Mouse (Mus musculus) neural tube, embryonic 11.5 days (tissue): ENCODE data around the gene Drg2. TPM values are rescaled to one million over a fixed set of nuclear protein-coding genes. Genes with fewer than 3 reads are reported as not detected.

Experiments used
- ATAC-seq: fragments of 200-750 bp; cut with Nextera tagmentation; 2 replicates; pipeline ENCODE4 v1.8.0; 2017; ENCODE audit warnings: moderate number of reproducible peaks, mild to moderate bottlenecking, moderate TSS enrichment, moderate library complexity; ENCODE audit not compliant: insufficient read depth, low FRiP score, low TSS enrichment
- DNase-seq: peaks from one replicate; pipeline ENCODE4 v3.0.0-alpha.2; 2015; ENCODE audit warnings: low spot score
- H3K27ac ChIP-seq: fragments of 300-500 bp; sonication (generic); 2 replicates; pipeline ENCODE4 v1.5.1; 2014; ENCODE audit warnings: low read depth, mild to moderate bottlenecking, low read length
- H3K27me3 ChIP-seq: fragments of 300-500 bp; sonication (generic); 2 replicates; pipeline ENCODE4 v1.6.1; 2014; ENCODE audit warnings: mild to moderate bottlenecking, low read length, mixed read lengths; ENCODE audit not compliant: control insufficient read depth, insufficient read depth
- H3K36me3 ChIP-seq: fragments of 300-500 bp; sonication (generic); 2 replicates; pipeline ENCODE4 v1.6.1; 2014; ENCODE audit warnings: mild to moderate bottlenecking, low read length, moderate library complexity, mixed read lengths; ENCODE audit not compliant: control insufficient read depth, insufficient read depth
- H3K4me1 ChIP-seq: fragments of 300-500 bp; sonication (generic); 2 replicates; pipeline ENCODE4 v1.6.1; 2014; ENCODE audit warnings: low read length, mixed read lengths; ENCODE audit not compliant: control insufficient read depth, insufficient read depth
- H3K4me2 ChIP-seq: fragments of 300-500 bp; sonication (generic); 2 replicates; pipeline ENCODE4 v1.6.1; 2014; ENCODE audit warnings: low read depth, mild to moderate bottlenecking, moderate library complexity
- H3K4me3 ChIP-seq: fragments of 300-500 bp; sonication (generic); 2 replicates; pipeline ENCODE4 v1.5.1; 2014; ENCODE audit warnings: low read depth, low read length
- H3K9ac ChIP-seq: fragments of 300-500 bp; sonication (generic); 2 replicates; pipeline ENCODE4 v1.6.1; 2014; ENCODE audit warnings: mild to moderate bottlenecking, low read length
- H3K9me3 ChIP-seq: fragments of 300-500 bp; sonication (generic); 2 replicates; pipeline ENCODE4 v1.6.1; 2016; ENCODE audit warnings: low read length; ENCODE audit not compliant: control insufficient read depth
- WGBS: fragments of 180-500 bp; shearing (Covaris S2); extraction: QIAGEN DNeasy Blood & Tissue Kit; methylation state at CpG from one replicate; pipeline ENCODE4 v1.1.7; 2014; 5-methylcytosine and 5-hydroxymethylcytosine counted together
- polyA plus RNA-seq: library from polyadenylated mRNA; unstranded; fragments of >200 nt; fragmentation: Nextera tagmentation; extraction: Ambion mirVana; gene quantifications from 2 replicates; pipeline ENCODE4 v1.2.1, GENCODE M21; 2014

Drg2 gene
- polyA plus RNA-seq, 1 experiment from 2014 or later: 126 TPM

- ATAC-seq: no peak
- 36% methylated on average over 17 of the region's 17 CpGs for WGBS
- H3K4me1 ChIP-seq: no peaks in the 10 kb centered on the region
- no peaks in the 10 kb centered on the region for H3K36me3 ChIP-seq
- H3K4me3 ChIP-seq: no peak overlapping the region
- H3K27me3 ChIP-seq: no peaks in the 10 kb centered on the region
- no peak overlapping the region for H3K4me2 ChIP-seq
- H3K27ac ChIP-seq: no peak overlapping the region
- no peak for DNase-seq
- no peak overlapping the region for H3K9ac ChIP-seq
- H3K9me3 ChIP-seq: no peaks in the 10 kb centered on the region
These were observed 23.7 kb downstream of the Drg2 start for GRCm38 (mm10) chr11:60478121-60478520.

DNA sequence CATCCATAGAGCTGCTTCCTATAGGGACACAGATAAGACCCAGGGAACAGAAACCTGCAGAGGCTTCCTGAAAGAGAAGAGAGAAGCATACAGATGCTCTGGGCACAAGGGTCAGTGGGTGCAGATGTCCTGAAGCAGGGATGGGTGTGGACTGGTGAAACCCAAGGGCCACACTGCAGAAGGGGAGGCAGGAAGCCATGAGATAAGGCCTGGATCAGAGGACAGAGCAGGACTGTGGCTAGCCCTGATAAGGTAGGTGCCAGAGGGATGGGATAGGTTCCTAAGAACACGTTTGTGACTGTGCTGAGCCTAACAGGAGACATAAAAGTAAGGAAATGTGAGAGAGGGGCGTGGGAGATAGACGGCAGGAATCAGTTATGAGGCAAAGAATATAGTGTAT is 31.9 kb downstream of the Drg2 start:
- Histone ChIP-seq H3K4me1 (no peaks in the 10 kb centered on the region), H3K9ac (no peak overlapping the region), H3K27ac (no peak overlapping the region), H3K27me3 (no peaks in the 10 kb centered on the region), H3K4me2 (no peak overlapping the region), H3K4me3 (no peak overlapping the region), H3K36me3 (no peaks in the 10 kb centered on the region), H3K9me3 (no peaks in the 10 kb centered on the region)
- ATAC-seq (no peak), DNase-seq (no peak)
- 70% methylated on average over 3 of the region's 3 CpGs for WGBS

DNA sequence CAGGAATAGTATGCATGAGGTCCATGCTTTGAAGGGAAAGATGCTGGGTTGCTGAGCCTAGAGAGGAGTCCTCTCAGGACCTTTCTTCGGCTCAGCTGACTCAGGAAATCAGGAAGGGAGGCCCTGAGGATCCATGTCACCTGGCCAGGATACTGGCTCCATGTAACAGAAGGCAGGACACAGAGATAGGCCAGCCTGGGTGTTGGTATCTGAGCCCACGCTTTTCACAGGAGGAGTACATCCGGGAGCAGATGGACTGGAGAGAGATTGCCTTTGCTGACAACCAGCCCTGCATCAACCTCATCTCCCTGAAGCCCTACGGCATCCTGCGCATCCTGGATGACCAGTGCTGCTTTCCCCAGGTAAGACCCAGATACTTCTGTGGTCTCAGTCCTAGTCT is 38.3 kb downstream of the Drg2 start:
- no peak for ATAC-seq
- WGBS: 91% methylated on average over 5 of the region's 5 CpGs
- Histone ChIP-seq H3K4me2 (no peak overlapping the region), H3K4me1 (no peaks in the 10 kb centered on the region), H3K27ac (no peak overlapping the region), H3K27me3 (no peaks in the 10 kb centered on the region), H3K36me3 (no peaks in the 10 kb centered on the region), H3K4me3 (no peak overlapping the region), H3K9me3 (no peaks in the 10 kb centered on the region), H3K9ac (no peak overlapping the region)
- no peak for DNase-seq

DNA sequence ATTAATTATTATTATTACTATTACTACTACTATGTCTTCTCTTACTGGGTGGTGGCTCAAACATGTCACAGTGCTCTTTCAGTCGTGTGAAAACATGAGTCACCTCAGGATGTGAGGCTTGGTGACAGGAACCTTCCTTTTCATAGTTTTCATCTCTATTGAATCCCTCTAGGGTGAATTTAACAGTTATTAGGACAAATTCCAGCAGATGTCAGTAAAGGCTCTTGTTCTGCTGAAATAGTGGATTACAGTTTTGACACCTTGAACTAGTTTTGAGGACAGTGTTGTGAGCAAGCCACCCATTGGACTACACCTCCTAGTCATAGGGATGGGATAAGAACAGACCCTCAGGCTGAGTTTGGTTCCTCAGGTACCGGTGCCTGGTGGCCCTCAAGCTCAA is 41.3 kb downstream of the Drg2 start:
- DNase-seq: no peak
- H3K36me3 ChIP-seq: no peaks in the 10 kb centered on the region
- no peak overlapping the region for H3K9ac ChIP-seq
- H3K4me1 ChIP-seq: no peaks in the 10 kb centered on the region
- H3K4me3 ChIP-seq: no peak overlapping the region
- no peak for ATAC-seq
- WGBS: 74% methylated on average over 2 of the region's 2 CpGs
- no peaks in the 10 kb centered on the region for H3K27me3 ChIP-seq
- H3K27ac ChIP-seq: no peak overlapping the region
- no peaks in the 10 kb centered on the region for H3K9me3 ChIP-seq
- H3K4me2 ChIP-seq: no peak overlapping the region

DNA sequence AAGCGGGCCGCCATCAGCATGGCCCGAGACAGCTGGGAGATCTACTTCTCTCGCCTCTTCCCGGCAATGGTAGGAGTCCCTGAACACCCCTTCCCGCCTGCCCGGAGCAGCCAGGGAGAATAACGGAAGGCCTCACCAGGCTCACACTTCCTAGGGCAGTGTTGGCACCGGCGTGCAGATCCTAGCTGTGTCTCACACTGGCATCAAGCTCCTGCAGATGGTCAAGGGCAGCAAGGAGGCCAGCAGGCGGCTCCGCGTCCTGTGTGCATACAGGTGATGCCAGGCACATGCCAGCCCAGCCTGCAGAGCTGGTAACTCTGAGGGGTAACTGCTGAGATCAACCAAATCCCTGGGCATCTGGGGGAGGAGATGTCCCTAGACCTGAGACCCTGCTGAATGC is 52.9 kb downstream of the Drg2 start:
- Histone ChIP-seq H3K27ac (no peak overlapping the region), H3K4me2 (no peak overlapping the region), H3K27me3 (peaks cover 18% of the 10 kb centered on the region), H3K9me3 (no peaks in the 10 kb centered on the region), H3K36me3 (no peaks in the 10 kb centered on the region), H3K9ac (no peak overlapping the region), H3K4me1 (no peaks in the 10 kb centered on the region; the same call in 1 of the 2 replicates), H3K4me3 (no peak overlapping the region)
- ATAC-seq (no peak), DNase-seq (no peak)
- 84% methylated on average over 13 of the region's 13 CpGs for WGBS

GRCm38 (mm10) chr11:60508950-60509349 is 54.6 kb downstream of the Drg2 start:
- H3K9me3 ChIP-seq: no peaks in the 10 kb centered on the region

GRCm38 (mm10) chr11:60509500-60509899 is 55.1 kb downstream of the Drg2 start:
- Histone ChIP-seq H3K4me2 (peak overlapping the region; percentile 52), H3K27me3 (peaks cover 18% of the 10 kb centered on the region), H3K4me1 (no peaks in the 10 kb centered on the region; the same call in 1 of the 2 replicates), H3K36me3 (no peaks in the 10 kb centered on the region), H3K4me3 (peak overlapping the region; percentile 25), H3K27ac (no peak overlapping the region), H3K9ac (peak overlapping the region; percentile 47), H3K9me3 (no peaks in the 10 kb centered on the region)
- no peak for ATAC-seq
- DNase-seq: peak; percentile 45
- under 1% methylated on average over 25 of the region's 25 CpGs for WGBS

More at GRCm38 (mm10) chr11:60508950-60509349, 54.6 kb downstream of the Drg2 start:
- peak overlapping the region; percentile 25 for H3K4me3 ChIP-seq
- H3K4me1 ChIP-seq: no peaks in the 10 kb centered on the region; the same call in 1 of the 2 replicates
- H3K9ac ChIP-seq: no peak overlapping the region
- DNase-seq: no peak
- peaks cover 18% of the 10 kb centered on the region for H3K27me3 ChIP-seq
- peak overlapping the region; percentile 52 for H3K4me2 ChIP-seq
- 5% methylated on average over 11 of the region's 11 CpGs for WGBS
- ATAC-seq: no peak
- H3K36me3 ChIP-seq: no peaks in the 10 kb centered on the region
- H3K27ac ChIP-seq: no peak overlapping the region

GRCm38 (mm10) chr11:60511893-60512292 is 57.5 kb downstream of the Drg2 start:
- H3K36me3 ChIP-seq: no peaks in the 10 kb centered on the region
- no peak for ATAC-seq
- H3K9me3 ChIP-seq: no peaks in the 10 kb centered on the region
- H3K27ac ChIP-seq: no peak overlapping the region
- 71% methylated on average over 1 of the region's 1 CpGs for WGBS
- H3K27me3 ChIP-seq: peaks cover 18% of the 10 kb centered on the region
- no peak overlapping the region for H3K4me2 ChIP-seq
- no peak for DNase-seq
- no peak overlapping the region for H3K4me3 ChIP-seq
- H3K9ac ChIP-seq: no peak overlapping the region
- H3K4me1 ChIP-seq: no peaks in the 10 kb centered on the region; the same call in 1 of the 2 replicates

- Histone ChIP-seq H3K4me3 (no peak overlapping the region), H3K27ac (no peak overlapping the region), H3K4me1 (no peaks in the 10 kb centered on the region; the same call in 1 of the 2 replicates), H3K27me3 (peaks cover 18% of the 10 kb centered on the region), H3K9me3 (no peaks in the 10 kb centered on the region), H3K36me3 (no peaks in the 10 kb centered on the region), H3K4me2 (no peak overlapping the region), H3K9ac (no peak overlapping the region)
- 73% methylated on average over 2 of the region's 2 CpGs for WGBS
- DNase-seq (no peak), ATAC-seq (no peak)
These were observed 58.1 kb downstream of the Drg2 start for GRCm38 (mm10) chr11:60512520-60512919.
